Mouse (Mus musculus): Measurements from ENCODE around the gene Med15.
"Not testable (repeated sequence)": the region's sequence is repeated elsewhere in the genome, so short reads cannot be mapped to it uniquely, and the experiment has no call there.

Gene Med15

DNA sequence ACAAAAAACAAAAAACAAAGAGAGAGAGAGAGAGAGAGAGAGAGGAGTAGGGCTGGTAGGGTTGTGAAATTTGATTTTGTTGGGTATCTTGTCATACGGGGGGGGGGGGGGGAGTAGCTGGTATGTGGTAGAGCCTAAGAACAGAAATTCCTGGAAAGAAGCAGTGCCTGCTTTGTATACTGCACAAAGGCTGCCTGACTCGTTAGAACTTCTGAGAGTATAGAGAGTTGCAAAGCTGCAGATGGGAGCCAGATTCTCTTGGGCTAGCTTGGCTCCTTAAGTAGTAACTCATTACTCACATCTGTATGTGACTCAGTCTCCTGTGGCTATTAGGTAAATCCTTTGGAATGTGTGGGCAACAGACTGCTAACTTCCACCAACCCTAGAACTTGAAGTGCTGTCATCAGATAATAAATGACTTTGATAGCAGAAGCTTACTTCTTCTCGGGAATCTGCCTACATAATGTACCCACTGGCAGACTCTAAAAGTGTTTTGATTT, at the start of gene Med15:
TSS of gene Med15 (minus strand) at position 51 of the 500 bp plus-strand sequence.
- no peak for DNase-seq (ENCODE audit: low spot score in 2 of 2)

DNA sequence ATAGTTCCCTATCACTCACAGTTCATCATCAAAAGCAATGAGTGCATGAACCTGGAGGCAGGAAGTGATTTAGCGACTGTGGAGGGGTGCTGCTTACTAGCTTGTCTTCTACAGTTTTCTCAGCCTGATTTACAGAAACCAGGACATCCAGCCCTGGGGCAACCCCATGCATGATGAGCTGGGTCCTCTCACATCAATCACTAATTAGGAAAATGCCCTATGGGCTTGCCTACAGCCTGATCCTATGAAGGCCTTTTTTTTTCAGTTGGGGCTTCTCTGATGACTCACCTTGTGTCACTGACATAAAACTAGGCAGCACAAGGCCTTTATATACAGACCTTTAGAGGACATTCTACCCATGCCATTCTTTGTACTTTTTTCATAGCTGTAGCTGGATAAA, 47.0 kb upstream of the Med15 start:
- no peak for DNase-seq (ENCODE audit: low spot score in 2 of 2)

DNA sequence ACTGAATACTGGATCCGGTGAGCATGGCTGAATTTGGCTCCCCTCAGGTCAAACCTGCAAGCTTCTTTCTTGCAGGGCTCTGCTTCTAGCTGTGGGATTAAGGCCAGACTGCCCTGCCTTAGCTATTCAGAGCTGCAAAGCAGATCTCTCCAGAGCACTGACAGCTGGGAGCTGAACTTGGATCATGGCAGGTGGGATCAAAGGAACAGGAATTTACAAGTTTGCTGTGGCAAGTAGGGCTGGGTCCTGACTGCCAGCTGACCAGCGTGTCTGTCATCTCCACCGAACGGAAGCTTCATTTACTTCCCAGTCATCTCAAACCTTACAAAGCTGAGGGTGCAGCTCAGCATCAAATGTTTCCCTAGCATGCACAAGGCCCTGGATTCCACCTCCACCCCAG, 45.5 kb upstream of the Med15 start:
- DNase-seq (ENCODE audit: low spot score in 2 of 2), result no peak

DNA sequence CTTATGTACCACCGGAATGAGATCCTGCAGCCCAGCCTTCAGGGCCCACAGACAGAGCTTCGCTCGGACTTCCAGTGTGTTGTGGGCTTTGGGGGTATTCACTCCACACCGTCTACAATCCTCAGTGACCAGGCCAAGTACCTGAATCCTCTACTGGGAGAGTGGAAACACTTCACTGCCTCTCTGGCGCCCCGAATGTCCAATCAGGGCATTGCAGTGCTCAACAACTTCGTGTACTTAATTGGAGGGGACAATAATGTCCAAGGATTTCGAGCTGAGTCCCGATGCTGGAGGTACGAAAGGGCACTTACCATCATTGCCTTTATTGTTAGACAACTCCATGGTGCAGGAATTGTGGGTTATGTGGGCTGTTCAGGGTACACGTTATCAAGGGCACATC, 44.1 kb upstream of the Med15 start:
- peak in 1 of 2 experiments; percentile 41 for DNase-seq (ENCODE audit: low spot score in 2 of 2)

DNA sequence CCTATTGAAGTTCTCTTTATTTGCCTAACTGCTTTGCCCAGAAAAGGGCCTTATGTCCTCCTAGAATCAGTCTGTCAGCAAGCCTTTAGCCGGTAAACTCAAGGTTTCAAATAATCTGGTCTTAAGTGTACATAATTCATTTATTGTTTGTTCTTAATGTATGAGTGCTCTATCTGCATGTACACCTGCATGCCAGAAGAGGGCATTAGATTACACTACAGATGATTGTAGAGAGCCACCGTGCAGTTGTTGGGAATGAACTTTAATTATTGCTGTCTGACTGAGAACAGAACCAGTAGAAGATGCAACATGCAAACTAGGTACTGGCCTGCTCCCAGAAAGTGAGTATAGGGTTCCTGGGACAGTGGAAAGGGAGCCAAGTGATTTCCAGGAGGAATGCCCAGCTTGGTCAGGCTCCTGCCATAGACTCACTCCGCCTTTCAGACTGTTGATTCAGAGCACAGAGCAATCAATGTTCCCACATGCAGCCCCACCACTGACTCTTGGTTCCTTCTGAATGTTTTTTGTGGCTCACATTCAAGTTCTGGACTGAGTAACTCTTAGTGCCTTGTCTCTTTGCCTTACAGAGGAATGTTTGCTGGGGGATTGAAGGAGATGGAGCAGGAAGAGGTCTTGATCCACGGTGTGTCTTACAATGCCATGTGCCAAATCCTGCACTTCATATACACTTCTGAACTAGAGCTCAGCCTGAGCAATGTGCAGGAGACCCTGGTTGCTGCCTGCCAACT, 38.6 kb upstream of the Med15 start:
- DNase-seq (ENCODE audit: low spot score in 2 of 2), result no peak

DNA sequence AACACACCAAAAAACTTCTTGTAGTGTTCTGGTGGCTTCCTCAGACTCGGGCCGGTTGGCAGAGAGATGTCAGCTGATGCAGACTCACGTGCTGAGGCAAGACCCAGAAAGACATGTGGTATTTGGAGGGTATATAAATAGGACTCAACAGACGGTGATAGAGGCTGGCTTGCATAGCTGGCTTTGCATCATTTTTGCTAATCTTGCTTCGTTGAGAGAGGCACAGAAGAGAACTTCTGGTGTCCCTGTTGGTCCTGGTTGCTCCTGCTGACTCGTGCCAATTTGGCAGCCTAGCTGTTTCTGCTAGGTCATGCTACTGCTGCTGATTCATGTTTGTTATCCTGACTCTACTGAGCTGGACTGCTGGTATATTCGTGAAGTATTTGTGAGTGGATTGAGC, 36.1 kb upstream of the Med15 start:
- no peak for DNase-seq (ENCODE audit: low spot score in 2 of 2)

DNA sequence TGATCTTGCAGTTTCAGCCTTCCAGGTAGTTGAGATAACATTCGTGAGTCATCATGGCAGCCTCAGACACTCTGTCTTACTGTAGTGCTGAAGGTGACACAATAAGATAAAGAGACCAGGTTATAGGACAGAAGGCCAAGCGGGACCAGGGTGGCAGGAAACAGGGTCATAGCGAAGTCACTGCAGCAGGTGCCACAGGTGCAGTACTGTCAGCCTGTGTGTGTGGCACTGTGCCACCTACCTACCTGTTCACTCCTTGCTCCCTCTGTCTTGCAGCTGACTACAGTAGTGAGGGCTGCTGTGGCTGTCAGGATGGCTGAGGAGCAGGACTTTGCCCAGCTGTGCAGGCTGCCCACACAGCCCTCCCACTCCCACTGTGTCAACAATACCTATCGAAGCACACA, 31.4 kb upstream of the Med15 start:
- no peak for DNase-seq (ENCODE audit: low spot score in 2 of 2)

DNA sequence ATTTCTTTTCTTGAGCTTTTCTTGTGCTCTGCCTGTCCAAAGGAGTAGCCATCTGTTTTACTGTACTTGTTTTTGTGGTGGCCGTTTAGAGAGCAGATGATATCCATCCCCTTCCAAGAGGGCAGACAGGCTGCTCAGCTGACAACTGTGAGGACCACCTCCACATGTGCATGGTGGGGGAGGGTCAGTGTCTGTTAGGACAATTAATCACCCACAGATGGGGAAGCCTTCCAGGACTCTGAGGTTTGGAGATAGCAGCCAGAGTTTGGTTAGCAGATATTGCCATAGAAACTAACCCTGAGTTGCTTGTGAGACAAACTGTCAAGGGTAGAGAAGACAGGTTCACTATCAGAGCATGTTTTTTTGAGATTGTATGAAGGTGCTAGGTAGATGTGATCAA, 28.4 kb upstream of the Med15 start:
- DNase-seq (ENCODE audit: low spot score in 2 of 2), result no peak

DNA sequence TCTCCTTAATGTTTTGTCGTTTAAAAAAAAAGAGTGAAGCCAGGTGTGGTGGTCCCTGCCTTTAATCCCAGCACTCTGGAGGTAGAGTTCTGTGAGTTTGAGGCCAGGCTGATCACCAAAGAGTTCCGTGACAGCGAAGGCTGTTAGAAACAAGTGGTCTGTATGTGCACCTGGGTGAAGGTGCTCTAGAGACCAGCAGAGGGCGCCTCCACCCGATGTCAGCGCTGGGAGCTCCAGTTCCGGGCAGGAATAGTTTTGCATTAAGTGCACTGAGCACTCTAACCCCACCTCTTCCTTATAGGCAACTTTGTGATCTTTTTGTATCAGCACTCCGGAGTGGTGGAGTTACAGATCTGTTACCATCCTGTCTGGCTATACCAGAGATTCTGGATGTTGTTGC, 28.0 kb upstream of the Med15 start:
- DNase-seq (ENCODE audit: low spot score in 2 of 2), result peak in 1 of 2 experiments; percentile 29

DNA sequence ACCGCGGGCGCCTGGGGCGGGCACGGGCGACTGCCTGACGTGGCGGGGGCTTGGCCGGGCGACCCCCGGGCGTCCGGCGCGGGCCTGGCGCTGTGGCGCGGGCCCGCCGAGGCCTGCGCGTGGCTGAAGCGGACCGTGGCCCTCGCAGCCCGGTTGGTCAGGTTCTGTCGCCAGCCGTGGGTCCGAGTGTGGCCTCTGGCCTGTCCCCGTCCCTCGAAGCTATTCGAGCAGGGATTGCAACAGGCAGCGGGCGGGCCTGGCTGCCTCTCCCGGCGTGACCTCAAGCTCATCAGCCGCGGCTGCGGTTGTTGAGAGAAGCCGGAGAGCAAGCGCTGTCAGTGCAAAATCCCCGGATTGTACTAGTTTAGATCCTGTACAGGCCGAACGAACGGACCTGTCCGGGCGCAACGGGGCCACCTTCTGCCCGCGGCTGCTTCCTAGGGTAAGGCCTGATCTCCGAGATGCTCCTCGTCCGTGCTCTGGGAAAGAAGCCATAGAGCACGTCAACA, 27.2 kb upstream of the Med15 start:
- peak in 1 of 2 experiments; percentile 47 for DNase-seq (ENCODE audit: low spot score in 2 of 2)

DNA sequence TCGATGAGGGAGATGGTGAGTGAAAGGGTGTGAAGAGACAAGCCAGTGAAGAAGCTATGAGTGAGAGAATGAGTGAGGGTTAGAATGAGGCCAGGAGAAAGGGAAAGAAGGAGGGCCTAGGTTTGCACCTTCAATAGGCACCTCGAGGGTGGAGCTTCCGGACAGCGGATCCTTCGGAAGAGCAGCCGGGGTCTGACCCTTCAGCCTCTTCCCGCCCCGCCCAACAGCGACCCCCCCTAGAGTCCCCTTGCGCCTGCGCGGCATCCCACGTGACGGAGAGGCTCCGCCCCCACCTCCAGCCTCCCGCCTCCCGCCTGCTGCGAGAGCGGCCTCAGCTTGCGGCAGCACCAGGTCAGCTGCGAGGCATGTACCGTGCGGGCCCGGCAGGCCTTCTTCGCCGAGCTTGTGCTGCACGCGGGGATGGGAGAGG, 26.7 kb upstream of the Med15 start, which contains the start of gene Klhl22:
TSS of gene Klhl22 (plus strand) at position 275 of the 430 bp plus-strand sequence.
- peak; percentile 86 to 92 for DNase-seq (ENCODE audit: low spot score in 2 of 2)

DNA sequence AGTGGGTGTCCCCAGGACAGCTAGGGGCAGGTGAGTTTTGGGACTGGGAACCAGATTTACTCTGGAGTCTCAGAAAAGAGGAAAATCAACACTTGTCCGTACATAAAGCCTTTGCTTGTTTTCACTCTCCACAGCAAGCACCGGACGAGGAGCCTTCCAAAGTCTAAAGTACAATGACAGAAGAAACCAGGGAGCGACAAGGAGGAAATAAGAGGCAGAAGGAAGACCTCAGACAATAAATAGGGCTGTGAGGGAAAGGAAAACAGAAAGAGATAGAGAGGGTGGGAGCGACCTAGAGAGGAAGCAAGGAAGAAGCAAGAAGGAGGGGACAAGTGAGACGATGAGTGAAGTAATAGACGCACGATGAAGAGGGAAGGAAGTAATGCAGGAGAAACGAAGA, 26.2 kb upstream of the Med15 start:
- DNase-seq (ENCODE audit: low spot score in 2 of 2), result no peak

DNA sequence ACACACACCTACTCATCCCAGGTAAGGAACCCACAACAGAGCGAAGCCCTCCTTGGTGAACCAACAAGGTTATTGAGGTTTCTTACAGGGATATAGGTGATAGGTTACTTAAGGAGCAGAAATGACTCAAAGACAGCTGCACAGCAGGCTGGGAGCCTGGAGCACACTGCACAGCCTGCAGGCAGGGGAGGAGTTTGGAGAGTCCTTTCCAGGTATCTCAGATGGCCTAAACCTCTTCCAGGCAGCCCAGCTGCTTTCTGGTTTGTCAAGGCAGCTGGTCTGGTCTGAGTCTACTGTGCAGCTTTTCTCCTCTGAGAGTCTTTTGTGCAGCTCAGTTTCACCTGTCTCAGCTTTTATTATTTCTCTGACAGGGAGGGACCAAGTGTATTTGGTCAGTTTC, 25.1 kb upstream of the Med15 start:
- no peak for DNase-seq (ENCODE audit: low spot score in 2 of 2)

DNA sequence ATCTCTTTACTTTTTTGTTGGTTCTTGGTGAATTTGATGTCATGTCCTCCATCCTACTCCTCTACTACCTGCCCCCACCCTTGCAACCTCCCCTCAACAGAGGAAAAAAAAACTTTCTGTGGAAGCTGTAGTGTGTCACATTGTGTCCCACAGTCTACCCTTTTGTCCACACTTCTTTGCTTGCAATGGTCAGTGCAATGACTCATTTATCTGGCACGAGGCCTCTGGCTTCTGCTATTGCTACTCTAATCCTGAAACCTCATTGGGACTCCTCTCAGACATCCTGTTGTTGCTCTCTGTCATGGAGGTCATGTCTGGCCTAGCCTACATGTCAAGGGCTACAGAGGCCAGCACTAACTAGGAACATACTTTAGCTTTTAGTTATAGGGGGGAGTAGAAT, 21.0 kb upstream of the Med15 start:
- no peak for DNase-seq (ENCODE audit: low spot score in 2 of 2)

DNA sequence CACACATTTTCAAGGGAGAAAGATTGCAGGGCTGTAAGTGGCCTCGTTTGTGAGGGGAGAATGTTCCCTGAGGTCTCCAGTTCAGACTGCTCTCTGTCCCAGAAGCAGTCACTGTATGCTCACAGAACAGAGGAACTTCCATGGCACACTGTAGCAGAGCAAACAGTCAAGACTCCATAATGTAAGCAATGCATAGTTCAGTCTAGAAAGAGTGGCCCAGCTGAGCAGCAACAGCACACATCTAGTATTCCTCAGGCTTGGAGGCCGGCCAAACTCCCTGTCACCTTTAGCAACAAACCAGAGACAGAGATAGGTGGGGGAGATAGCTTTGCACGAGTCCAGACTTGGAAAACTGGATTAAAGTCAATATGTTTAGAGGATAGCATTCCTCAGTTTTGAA, 20.3 kb upstream of the Med15 start:
- no peak for DNase-seq (ENCODE audit: low spot score in 2 of 2)

DNA sequence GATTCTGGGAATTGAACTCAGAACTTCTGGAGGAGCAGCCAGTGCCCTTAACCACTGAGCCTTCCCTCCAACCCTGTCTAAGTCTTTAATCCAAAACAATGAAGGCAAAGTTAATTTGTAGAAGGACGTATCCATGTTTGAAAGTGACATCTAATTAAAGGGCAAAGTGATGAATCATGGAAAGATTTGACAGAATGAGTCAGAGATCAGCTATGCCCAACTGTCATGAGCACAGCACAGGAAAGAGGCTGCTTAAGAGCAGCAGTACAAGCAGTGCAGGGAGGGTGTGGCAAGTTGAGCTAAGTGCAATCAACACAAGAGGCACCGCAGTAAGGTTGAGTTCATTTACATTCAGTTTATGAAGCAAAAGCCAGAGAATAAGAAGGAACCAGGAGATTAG, 12.4 kb upstream of the Med15 start:
- no peak for DNase-seq (ENCODE audit: low spot score in 2 of 2)

DNA sequence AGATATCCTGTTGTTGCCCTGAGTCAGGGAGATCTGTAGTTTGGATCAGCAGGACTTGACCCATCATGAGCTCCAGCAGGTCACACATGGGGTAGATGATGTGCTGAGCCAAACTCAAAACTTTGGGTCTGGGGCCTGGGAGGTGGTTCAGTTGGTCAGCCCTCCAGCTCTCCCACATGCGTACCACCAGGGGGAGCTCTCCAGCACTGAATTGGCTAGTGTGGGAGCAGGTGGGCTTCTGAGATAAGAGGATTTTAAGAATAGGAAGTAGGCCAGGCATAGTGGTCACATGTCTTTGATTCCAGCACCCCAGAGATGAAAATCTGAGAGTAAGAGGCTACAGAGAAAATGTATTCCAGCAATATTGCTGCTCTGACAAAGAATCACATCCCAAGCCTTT, 11.8 kb upstream of the Med15 start:
- peak in 1 of 2 experiments; percentile 34 for DNase-seq (ENCODE audit: low spot score in 2 of 2)

DNA sequence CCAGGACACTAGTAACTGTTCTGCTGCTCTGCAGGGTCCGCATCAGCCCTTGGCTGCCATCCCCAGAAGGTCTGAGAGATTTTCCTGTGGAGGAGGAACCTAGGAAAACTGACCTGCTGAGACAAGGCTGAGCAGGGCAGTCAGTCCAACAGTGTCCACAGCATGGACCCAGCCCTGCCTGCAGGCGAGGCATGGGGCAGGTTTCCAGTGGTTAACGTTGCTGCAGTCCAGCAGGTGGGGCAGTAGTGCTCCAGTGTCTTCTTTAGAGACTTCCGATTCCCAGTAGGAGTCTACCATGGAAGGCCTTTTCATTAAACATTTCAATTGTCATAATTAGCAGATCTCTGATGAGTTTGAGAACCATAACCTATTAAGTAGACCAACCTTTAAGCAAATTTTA, 10.6 kb upstream of the Med15 start:
- DNase-seq (ENCODE audit: low spot score in 2 of 2), result no peak

DNA sequence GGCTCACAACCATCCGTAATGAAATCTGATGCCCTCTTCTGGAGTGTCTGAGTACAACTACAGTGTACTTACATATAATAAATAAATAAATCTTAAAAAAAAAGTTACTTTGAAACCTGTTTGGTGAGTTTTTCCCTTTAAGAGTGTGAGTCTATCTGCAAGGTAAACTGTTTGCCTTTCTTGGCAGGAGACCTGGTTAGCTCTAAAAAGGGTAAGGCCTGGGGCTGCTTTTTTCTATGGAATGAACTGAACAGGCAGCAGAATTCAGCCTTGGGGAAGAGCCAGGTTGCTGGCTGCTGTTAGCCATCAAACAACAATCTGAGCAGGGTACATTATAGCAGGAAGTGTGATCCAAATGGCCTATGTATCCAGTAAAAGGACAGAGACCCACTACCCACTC, 10.1 kb upstream of the Med15 start:
- DNase-seq (ENCODE audit: low spot score in 2 of 2), result no peak

DNA sequence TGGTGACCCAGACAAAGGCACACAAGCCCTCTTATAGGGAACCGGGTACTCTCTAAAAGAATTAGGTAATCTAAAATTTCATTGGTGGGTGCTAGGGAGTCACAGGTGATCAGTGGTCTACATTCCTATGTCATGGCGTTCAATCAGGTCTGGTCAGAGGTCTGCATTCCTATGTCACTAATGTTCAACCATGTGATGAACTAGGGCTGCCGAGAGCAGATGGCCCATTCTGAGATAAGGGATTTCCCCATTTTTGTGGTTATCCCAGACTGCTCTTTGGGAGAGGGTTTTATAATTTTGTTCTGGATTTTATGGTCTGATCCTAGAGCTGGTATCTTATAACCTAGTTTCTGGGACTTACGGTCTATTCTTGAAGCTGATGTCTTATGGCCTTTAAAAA, 7.4 kb upstream of the Med15 start:
- no peak for DNase-seq (ENCODE audit: low spot score in 2 of 2)

DNA sequence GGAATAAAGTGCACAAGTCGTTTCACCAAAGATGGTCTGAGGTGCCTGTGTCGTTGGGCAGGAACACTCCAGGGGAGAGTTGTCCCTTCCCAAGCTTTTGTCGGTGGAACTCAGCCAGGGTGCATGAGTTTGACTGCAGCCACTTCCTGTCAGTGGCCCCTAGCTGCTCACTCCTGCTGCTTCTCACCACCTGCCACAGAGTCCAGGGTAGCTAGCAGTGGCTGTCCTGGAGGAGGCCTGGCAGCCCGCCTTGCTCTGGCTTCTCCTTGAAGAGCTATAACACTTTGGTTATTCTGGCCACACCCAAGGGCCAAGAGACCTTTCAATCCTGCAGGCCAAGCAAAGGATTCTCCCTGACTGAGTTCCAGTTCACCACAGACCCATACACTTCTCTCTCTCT, 3.5 kb upstream of the Med15 start:
- no peak for DNase-seq (ENCODE audit: low spot score in 2 of 2)

DNA sequence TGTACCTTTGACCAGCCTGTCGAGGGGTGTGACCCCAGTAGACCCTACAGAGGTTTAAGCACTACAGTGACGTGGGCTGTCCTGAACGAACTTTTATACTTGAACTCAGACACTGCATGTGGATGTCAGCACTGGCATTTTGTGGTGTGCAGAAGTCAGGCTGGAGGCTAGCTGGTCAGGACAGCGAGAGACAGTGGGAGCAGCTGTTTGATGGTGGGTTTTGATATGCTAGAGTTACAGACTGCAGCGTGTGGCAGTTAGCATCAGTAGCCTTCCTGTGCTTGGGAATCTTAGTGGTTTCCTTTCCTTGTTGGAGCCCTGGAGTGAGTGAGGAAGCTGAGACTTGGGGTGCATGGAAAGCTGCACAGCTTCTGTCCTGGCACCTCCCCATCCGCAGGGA, 2.2 kb upstream of the Med15 start:
- DNase-seq (ENCODE audit: low spot score in 2 of 2), result not testable (repeated sequence)

DNA sequence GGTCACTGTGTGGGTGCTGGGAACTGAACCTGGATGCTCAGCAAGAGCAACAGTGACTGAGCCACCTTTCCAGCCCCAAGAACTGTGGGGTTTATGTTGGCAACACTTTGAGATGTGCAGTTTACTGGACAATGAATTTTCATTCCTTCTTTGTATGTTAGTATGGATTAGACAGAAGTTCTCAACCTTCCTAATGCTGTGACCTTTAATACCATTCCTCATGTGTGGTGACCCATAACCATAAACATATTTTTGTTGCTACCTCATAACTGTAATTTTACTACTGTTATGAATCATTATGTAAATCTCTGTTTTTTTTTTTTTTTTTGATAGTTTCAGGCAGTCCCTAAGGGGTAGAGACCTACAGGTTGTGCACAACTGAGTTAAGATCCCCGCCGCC, 955 bp upstream of the Med15 start:
- no peak for DNase-seq (ENCODE audit: low spot score in 2 of 2)

DNA sequence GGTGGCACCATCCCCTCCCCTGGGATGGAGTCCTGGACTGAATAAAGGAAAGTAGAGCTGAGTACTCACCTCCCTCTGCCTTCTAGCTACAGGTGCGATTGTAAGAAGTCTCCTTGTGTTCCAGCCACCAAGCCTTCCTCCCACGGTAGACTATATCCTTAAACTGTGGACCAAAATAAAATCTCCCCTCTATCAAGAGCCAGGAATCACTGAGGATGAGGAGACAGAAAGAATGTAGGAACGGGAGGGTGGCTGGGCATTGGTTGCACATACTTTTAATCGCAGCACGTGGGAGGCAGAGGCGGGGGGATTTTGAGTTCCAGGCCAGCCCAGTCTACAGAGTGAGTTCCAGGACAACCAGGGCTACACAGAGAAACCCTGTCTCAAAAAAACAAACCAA, 260 bp downstream of the Med15 start:
- DNase-seq (ENCODE audit: low spot score in 2 of 2), result no peak
